Mouse (Mus musculus) T-helper 17 cell (primary cell): Measurements from ENCODE around the gene Prtn3.

Experiments
- in situ Hi-C, 2 experiments: fragments of 300-600 bp; cut with MboI, MseI; formaldehyde crosslinking; loops; 1 replicate in 1 of 2; 2 replicates in 1 of 2; pipeline ENCODE4 v1.15.1; 2025; ENCODE audit warnings: high pct_unique_total_duplicates in 2 of 2

Prtn3 gene

DNA sequence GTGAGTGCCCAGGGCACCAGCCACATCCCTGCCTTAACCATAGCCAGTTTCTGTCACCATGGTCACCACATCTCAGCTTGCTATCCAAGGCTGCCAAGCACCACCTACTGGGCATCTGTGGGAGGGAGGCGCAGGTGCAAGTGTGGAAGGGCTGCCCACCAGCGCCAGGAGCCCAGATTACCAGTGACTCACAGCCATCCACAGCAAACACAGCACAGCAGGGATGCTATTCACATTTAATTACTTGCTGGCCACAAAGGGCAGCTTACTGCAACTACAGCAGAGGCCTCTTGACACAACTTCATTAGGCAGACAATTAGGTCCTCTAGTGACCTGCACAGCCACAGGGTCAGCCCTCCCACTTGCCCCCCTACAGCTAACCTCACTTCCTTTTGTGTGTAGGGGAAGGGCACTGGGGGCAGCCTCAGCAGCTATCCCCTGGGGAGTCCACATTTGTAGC, 26.7 kb downstream of the Prtn3 start:
- in situ Hi-C loops = loop anchor here in 1 of 2 experiments (10.0 kb wide), 1 partner anchor 476 kb away; no protein-coding TSS in a partner anchor

DNA sequence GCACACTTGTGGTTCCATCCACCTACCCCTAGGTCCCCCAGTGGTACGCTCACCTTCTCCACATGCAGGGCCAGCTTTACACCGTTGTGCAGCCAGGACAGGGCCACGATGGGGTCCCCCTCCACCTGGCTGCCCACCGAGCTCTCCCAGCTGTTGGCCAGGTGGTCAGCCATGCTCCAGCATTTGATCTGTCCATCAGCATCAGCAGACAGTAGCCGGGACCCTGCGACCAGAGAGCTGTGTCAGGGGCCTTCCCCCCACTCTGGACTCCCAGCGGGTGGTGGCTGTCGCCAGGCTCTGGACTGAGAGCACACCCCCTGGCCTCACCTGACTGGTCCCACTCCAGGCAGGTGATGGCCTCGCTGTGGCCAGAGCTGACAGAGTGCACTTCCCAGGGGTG, 32.4 kb downstream of the Prtn3 start:
- in situ Hi-C loops = loop anchor here in 1 of 2 experiments (10.0 kb wide), 1 partner anchor 482 kb away; no protein-coding TSS in a partner anchor

DNA sequence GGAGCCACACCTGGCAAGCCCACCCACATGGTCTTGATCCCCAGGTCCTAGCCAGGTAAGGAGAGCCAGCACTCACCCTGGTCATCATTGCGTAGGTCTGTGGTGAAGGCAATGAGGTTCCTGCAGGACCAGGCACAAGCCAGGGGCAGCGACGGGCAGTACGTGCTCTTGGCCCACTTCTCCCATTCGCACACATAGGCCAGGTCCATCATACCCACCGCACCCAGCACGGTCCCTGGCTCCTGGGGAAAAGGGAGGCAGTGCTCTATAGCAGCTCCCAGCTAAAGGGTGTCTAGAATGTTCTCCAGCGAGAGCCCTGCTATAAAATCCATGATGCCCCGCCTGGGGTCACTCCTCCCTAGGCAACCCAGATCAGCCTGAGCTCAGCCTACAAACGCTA, 33.1 kb downstream of the Prtn3 start:
- in situ Hi-C loops = loop anchor here in 1 of 2 experiments (10.0 kb wide), 1 partner anchor 483 kb away; no protein-coding TSS in a partner anchor

DNA sequence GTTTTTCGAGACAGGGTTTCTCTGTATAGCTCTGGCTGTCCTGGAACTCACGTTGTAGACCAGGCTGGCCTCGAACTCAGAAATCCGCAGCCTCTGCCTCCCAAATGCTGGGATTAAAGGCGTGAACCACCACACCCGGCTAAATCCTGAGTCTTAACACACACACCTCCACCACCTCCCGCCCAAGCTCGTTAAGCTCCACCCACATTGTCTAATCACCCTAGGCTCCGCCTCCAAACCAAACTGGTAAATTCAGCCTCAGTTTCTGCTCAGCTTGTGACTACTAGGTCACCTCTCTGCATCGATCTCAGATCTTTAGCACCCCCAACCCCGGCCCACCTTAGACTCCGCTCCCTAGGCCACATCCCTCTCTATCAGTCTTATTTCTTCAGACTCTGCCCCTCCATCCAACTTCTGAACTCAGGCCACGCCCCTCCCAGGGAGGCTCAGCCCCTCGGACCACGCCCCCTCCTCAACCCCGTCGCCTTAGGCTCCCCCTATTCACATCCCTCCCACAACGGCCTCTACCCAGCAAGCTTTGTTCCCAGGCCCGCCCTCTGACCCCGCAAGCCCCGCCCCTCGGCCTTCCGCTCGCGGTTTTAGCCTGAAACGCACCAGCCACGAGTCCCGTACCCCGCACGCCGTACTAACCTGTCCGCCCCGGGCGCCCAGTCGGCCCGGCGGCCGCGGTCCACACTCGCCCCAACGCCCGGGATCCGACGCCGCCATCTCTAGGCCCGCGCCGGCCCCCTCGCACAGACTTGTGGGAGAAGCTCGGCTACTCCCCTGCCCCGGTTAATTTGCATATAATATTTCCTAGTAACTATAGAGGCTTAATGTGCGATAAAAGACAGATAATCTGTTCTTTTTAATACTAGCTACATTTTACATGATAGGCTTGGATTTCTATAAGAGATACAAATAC, 34.2 kb downstream of the Prtn3 start, which contains the start of gene Med16:
TSS of gene Med16 (minus strand) at position 757 of the 925 bp plus-strand sequence.
- in situ Hi-C loops = loop anchor here in 1 of 2 experiments (10.0 kb wide), 1 partner anchor 484 kb away; no protein-coding TSS in a partner anchor

DNA sequence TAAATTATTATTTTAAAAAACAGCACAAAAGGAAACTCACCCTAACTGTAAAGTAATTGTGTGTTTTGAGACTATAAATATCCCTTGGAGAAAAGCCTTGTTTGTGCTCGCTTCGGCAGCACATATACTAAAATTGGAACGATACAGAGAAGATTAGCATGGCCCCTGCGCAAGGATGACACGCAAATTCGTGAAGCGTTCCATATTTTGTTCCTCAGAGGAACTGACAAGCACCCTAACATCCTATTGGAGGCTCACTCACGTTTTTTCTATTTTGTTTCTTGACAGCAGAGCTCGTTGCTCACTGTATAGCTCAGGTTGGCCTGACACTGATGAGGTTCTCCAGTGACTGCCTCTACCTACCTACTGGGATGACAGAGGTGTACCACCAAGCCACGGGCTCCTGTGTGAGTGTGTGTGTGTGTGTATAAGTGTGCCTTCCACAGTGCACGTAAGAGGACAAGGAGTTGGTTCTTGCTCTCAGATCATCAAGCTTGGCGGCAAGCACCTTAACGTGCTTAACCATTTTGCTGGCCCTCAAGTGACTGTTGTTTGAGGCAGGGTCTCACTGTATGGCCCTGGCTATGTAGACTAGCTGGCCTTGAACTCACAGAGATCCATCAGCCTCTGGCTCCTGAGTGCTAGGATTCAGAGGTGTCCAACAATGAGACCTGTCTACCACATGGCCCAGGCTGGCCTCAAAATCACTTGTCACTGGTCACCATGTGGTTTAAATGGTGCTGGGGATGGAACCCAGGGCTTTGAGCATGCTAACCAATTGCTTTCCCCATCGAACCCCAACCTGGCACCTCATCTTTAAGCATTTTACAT, 35.0 kb downstream of the Prtn3 start:
- in situ Hi-C loops = loop anchor here in 1 of 2 experiments (10.0 kb wide), 1 partner anchor 485 kb away; no protein-coding TSS in a partner anchor

DNA sequence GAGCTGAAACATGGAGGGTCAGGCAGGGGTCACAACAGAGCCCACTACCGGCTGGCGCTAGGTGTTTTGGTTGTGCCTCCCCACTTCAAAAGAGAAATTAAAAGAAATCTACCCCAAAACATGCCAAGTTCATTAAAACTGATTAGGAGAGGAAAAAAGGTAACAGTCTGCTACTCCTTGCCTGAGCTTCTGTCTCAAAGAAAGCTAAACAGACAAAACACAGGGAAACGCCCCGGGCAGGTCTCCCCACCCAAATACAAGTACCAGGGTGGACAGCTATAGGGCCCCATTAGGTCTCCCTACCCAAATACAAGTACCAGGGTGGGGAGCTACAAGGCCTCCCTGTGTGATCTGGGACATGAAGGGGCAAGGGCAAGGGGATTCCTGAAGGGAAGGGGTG, 36.3 kb downstream of the Prtn3 start, which contains the start of gene Gm26602:
TSS of gene Gm26602 (plus strand) at position 301 of the 400 bp plus-strand sequence.
- in situ Hi-C loops = no loop called here

DNA sequence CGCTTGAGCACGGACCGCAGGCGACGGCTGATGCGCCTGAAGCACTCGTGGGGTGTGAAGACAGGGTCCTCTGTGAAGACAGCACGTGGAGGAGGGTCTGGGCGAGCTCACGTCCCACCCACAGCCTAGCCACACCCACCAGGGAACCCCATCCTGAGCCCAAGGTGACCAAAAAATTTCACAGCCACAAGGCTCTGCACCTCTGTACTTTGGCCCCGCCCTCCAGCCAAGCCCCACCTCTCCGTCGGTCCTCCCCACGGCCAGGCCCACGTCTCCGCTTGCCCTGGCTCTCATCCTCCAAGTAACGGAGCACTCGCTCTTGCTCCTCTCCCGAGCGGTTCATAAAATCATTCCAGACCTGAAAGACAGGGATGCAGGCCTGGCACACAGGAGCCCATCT, 38.1 kb downstream of the Prtn3 start:
- in situ Hi-C loops = no loop called here

DNA sequence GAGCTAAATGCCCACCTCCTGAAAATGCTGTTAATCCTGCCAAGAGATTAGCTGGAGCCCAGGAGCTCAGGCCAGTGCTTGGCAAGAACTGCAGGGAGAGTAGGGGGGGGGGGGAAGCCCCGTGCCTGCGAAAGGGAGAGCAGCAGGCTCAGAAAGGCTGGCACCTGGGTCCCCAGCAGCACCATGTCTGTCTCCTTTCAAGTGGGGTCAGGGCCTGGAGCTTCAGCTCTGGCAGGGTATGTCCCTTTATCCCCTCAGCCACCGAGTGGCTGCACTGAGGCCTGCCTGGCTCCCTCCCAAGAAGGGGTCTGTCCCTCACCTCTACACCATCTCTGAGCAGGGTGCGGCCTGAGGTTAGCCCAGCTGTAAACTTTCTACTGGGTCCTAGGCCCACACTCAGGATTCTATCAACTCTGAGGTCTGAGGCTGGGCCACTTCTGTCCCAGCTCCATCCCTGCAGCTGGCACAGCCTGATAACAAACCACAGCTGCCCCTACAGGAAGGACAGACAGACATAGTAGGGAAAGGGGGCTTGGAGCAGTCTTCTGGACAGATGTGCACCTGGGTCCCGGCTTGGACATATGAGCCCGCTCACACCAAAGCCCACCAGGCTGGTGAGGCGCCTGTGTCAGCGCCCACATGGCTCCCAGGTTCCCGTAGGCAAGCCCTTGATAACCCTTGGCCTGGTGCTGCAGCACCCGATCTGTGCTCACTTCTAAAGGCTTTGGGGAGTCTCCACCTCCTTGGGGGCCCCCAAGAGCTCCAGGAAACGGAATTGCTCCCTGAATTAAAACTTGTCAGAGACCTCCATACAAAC, 40.1 kb downstream of the Prtn3 start:
- in situ Hi-C loops = no loop called here

DNA sequence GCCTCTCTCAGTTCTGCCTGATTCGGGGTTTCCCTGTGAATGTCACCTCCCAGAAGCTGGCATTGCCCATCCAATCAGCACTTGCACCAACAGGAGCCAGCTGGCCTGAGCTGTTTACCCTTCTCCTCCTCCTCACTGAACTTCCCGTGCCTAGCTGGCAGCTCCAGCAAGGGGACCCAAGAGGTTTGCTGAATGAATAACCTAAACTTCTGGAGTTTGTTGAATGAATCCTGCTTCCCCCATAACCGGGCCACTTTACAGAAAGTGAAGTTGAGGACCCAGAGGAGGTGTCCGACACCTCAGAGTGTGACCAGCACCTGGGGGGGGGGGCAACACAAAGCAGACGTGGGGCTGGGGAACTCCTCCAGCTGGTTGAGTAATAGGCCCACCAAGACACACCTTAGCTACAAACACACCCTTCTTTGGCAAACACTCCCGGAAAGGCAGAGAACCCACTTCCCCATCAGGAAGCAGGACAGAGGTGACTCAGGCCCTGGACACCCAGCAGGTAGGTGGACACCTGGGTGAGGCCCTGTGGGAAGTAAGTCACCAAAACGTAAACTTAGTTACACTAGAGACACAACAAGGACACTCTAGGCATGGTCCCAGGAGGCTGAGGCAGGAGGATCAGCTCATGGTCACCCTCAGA, 40.8 kb downstream of the Prtn3 start:
- in situ Hi-C loops = no loop called here

DNA sequence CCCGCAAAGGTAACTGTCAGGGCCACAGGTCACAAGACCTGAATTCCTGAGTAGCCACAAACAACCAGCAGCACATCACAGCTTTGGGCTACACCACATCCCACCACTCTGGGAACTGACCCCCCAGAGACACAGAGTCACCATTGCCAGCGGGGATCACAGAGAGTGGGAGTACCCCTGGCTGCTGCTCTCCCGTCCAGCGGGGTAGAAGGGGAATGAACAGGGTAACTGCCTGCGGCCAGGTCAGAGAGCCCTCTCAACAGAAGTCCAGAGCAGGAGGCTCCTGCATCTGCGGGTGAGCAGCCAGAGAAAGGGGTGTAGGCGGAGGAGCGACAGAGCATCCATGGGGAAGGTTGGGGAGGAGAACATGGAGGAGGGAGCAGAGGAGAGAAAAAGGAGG, 41.8 kb downstream of the Prtn3 start:
- in situ Hi-C loops = no loop called here

DNA sequence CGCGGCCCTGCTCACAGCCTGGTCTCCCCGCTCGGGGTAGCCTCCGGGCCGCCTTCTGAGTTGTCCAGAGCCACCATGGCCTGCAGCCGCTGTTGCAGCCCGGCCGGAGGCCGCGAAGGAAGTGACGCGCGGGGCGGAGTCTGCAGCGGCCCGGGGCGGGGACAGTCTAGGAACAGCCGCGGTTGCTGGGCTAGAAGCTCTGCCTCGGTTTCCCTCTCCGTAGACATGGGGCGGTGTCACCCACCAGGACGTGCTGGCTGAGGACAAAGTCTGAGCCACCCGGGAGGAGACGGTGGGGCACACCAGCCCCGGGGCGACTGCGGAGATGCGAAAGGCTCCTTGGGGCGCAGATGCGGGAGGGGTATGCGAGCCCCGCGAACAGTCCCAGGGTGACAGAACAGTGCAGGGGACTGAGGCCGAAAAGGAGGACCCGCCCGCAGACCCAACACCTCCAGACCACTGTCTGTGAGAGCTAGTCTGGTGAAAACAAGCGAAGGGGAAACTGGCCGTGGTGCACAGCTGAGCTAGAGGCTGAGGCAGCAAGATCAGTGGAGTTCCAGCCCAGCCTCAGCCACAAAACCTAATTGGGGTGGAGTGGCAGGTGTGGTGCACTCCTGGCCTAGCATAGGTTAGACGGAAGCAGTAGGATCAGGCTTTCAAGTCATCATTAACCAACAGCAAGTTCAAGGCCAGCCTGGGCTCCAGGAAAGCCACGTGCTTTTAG, 42.7 kb downstream of the Prtn3 start, which contains the start of gene Kiss1r:
TSS of gene Kiss1r (plus strand) at position 164 of the 724 bp plus-strand sequence.
- in situ Hi-C loops = no loop called here

DNA sequence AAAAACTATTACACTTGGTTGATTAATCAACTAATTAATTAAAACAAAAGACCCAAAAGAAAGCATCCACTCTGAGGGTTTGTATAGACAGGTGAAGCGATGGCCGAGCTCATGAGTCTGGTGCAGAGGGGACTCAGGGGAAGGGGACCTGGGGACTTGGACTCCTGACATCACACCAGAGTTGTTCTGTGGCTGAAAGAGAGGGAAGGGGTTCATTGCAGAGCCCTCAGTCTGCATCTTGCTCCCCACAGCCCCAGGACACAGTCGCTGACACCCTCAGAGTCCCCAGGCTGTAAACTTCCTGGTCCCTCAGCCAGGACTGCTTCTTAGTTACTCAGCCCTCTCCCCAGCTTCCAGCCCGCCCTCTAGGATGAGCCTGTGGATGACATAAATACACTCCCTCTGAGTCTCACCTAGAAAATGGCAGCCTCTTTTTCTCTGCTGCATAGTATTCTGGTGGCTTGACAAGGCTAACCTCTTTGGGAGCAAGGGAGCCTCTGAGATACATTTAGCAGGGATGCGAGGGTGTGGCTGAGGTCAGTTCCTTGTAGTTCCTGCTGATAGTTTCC, 43.3 kb downstream of the Prtn3 start:
- in situ Hi-C loops = no loop called here

DNA sequence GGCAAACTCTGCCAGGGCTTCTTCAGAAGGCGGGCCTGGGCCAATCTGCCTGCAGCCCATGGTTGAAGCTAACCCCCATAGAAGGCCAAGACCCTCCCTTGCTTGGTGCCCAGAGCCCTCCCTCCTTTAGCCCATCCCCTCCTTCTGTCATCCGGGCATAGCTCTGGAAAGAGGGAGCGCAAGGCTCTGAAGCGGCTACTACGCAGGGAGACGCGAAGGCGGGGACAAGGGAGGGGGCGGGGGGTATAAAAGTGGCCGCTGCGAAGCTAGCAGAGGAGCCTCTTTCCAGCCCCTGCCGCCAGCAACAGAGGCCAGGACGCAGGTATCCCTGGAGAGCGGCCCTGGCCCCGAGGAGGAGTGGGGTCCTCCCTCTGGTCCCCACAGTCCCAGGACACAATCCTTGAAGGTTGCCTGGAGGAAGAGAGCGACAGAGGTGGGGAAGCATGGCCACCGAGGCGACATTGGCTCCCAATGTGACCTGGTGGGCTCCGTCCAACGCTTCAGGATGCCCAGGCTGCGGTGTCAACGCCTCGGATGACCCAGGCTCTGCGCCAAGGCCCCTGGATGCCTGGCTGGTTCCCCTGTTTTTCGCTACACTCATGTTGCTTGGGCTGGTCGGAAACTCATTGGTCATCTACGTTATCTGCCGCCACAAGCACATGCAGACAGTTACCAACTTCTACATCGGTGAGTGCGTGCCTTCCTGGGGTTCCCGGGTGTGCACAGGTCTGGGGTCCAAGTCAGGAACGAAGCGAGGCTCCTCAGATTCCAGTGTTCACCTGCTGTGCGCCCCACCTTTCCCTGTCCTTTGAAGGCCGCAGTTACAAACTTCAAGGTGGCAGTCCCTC, 44.2 kb downstream of the Prtn3 start:
- in situ Hi-C loops = no loop called here

DNA sequence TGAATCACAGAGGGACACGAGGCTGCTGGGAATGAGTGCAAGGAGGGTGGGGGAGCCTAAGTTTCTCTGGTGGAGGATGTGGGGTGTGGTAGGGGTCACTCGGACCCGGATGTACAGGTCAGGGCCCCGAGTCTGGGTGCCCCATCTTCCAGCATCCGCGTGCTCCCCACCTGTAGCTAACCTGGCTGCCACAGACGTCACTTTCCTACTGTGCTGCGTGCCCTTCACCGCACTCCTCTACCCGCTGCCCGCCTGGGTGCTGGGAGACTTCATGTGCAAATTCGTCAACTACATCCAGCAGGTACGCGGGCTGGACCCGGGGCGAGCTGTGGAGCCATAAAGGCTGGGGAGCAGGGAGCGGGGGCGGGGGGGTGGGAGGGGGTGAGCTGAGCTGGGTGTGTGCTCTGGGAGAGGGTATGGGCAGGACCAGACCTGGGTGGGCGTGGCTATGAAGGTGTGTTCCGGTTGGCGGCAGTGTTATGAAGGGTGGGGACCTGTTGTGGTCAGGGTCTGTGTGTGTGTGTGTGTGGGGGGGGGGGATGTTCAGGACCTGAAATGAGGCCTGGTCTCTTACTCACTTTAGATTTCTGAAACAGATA, 45.1 kb downstream of the Prtn3 start:
- in situ Hi-C loops = no loop called here

DNA sequence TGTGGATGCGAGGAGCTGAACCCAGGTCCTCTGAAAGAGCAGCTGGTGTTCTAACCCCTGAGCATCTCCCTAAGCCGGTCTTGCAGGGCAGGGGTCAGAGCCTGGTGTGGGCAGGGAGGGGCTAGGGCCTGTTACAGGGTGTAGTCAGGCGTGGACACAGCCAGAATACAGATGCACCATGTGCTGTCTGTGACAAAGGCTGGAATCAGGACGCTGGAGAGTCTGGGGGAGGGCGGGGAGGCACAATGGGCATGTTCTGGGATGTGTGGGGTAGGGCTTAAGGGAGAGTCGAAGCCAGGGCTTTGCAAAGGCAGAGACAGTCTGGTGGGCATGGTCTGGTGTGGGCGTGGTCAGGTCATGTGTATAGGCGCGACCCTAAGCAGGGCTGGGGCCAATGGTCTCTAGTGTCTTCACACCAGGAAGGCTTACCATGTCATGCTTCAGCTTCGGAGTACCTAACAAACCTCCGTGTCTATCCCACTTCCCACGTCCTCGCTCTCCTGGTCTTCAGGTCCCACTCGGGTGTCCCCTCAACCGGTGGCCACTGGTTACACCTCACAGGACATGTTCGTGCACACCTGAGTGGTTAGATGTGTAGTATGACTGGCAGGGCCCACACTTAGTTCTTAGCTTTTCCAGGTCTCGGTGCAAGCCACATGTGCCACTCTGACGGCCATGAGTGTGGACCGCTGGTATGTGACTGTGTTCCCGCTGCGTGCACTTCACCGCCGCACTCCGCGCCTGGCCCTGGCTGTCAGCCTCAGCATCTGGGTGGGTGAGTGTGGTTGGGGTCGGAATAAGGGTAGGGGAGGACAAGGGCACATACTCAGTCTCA, 46.0 kb downstream of the Prtn3 start:
- in situ Hi-C loops = loop anchor here (5.0 to 10.0 kb wide), 2 partner anchors 38 to 85 kb away; no protein-coding TSS in a partner anchor

DNA sequence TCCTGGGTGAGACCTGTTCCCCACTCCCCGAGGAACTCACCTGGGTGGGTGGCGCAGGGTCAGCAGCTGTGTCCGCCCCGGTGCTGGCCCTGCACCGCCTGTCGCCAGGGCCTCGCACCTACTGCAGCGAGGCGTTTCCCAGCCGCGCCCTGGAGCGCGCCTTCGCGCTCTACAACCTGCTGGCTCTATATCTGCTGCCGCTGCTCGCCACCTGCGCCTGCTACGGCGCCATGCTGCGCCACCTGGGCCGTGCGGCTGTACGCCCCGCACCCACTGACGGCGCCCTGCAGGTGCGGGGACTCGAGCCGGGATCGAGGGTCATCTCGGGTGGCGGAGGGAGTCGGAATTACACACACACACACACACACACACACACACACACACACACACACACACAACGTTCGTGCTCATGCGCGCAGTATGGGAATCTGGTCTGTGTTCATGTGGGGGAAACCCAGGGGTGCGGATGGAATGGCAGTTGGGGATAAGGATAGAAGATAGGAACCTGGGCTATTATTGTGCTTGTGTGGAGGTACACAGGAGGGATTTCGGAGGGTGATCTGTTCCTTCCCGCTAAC, 46.8 kb downstream of the Prtn3 start, which contains the start of gene R3hdm4:
TSS of gene R3hdm4 (minus strand) at position 251 of the 578 bp plus-strand sequence.
- in situ Hi-C loops = loop anchor here (5.0 to 10.0 kb wide), 2 partner anchors 39 to 86 kb away; no protein-coding TSS in a partner anchor
